Mouse (Mus musculus) central nervous system, embryonic 11.5 days (tissue): Measurements from ENCODE around the gene Cul9. TPM values are rescaled to one million over a fixed set of nuclear protein-coding genes. Genes with fewer than 3 reads are reported as not detected.

ENCODE experiments used
- polyA plus RNA-seq: library from polyadenylated mRNA; depleted of rRNA; stranded (reverse); fragments of >200 nt; gene quantifications from 2 replicates; pipeline ENCODE4 v1.2.3, GENCODE M21; 2012; rRNA removed

Gene Cul9
- polyA plus RNA-seq = 16.7 and 24.6 TPM in 2 replicates

GRCm38 (mm10) chr17:46545813-46546564 is at the start of gene Cul9:
Cul9 (minus strand) TSS chr17:46546388.

GRCm38 (mm10) chr17:46555673-46556583 is 9.7 kb upstream of the Cul9 start, which contains the start of gene Srf:
Srf (minus strand) TSS chr17:46556175.

GRCm38 (mm10) chr17:46496623-46497434 is 49.4 kb downstream of the Cul9 start, which contains the start of gene Dnph1:
Dnph1 (plus strand) TSS chr17:46496711.

GRCm38 (mm10) chr17:46487431-46487830 is 58.8 kb downstream of the Cul9 start, which contains the start of gene Ttbk1:
Ttbk1 (minus strand) TSS chr17:46487675.

Other genes starting within 250 kb of the Cul9 start
- 4.0 and 4.5 TPM in 2 replicates for gene Dlk2, start 249.0 kb downstream of the Cul9 start, polyA plus RNA-seq
- 10.2 and 11.6 TPM in 2 replicates for gene Abcc10, start 218.0 kb downstream of the Cul9 start, polyA plus RNA-seq
- gene Zfp318, start 162.7 kb downstream of the Cul9 start, polyA plus RNA-seq = 25.5 and 40.6 TPM in 2 replicates
- 2.4 and 2.9 TPM in 2 replicates for gene Crip3, start 117.5 kb downstream of the Cul9 start, polyA plus RNA-seq
- gene Slc22a7, start 107.9 kb downstream of the Cul9 start, polyA plus RNA-seq = 0.05 TPM in 1 of 2 replicates, not detected in the other
- gene Ttbk1, start 58.7 kb downstream of the Cul9 start, polyA plus RNA-seq = 8.5 and 13.5 TPM in 2 replicates
- 48.0 and 86.4 TPM in 2 replicates for gene Dnph1, start 49.7 kb downstream of the Cul9 start, polyA plus RNA-seq
- gene Srf, start 9.8 kb upstream of the Cul9 start, polyA plus RNA-seq = 34.7 and 64.2 TPM in 2 replicates
- gene Ptk7, start 83.1 kb upstream of the Cul9 start, polyA plus RNA-seq = 40.7 and 60.1 TPM in 2 replicates
- gene Klc4, start 99.6 kb upstream of the Cul9 start, polyA plus RNA-seq = 25.8 and 35.8 TPM in 2 replicates
- 63.5 and 65.5 TPM in 2 replicates for gene Mrpl2, start 99.8 kb upstream of the Cul9 start, polyA plus RNA-seq
- gene Cul7, start 103.9 kb upstream of the Cul9 start, polyA plus RNA-seq = 89.0 and 89.5 TPM in 2 replicates
- 43.1 and 50.9 TPM in 2 replicates for gene Rrp36, start 128.0 kb upstream of the Cul9 start, polyA plus RNA-seq
- 117 and 118 TPM in 2 replicates for gene Mea1, start 132.4 kb upstream of the Cul9 start, polyA plus RNA-seq
- 94.0 and 115 TPM in 2 replicates for gene Klhdc3, start 134.5 kb upstream of the Cul9 start, polyA plus RNA-seq
- gene Ppp2r5d, start 158.7 kb upstream of the Cul9 start, polyA plus RNA-seq = 106 and 117 TPM in 2 replicates
- gene Pex6, start 165.1 kb upstream of the Cul9 start, polyA plus RNA-seq = 33.4 and 35.8 TPM in 2 replicates
- 0.88 and 1.5 TPM in 2 replicates for gene Gnmt, start 182.8 kb upstream of the Cul9 start, polyA plus RNA-seq
- 45.3 and 56.8 TPM in 2 replicates for gene Cnpy3, start 205.8 kb upstream of the Cul9 start, polyA plus RNA-seq
- 0.16 and 0.22 TPM in 2 replicates for gene Ptcra, start 217.3 kb upstream of the Cul9 start, polyA plus RNA-seq
- 39.4 and 41.2 TPM in 2 replicates for gene 2310039H08Rik, start 226.2 kb upstream of the Cul9 start, polyA plus RNA-seq
- 145 and 156 TPM in 2 replicates for gene Rpl7l1, start 236.3 kb upstream of the Cul9 start, polyA plus RNA-seq